Mouse (Mus musculus) lung, embryonic 15.5 days (tissue): ENCODE results near the gene Nfe2l3. TPM values are rescaled to one million over a fixed set of nuclear protein-coding genes. Genes with fewer than 3 reads are reported as not detected.
A peak's percentile ranks its signal among the peaks of the same experiment; 100 is the strongest.

Experiments
- ATAC-seq: fragments of 200-750 bp; cut with Nextera tagmentation; 2 replicates; pipeline ENCODE4 v1.8.0; 2017; ENCODE audit warnings: moderate number of reproducible peaks, borderline replicate concordance; ENCODE audit not compliant: low FRiP score, low TSS enrichment; ENCODE audit errors: extremely low read depth
- H3K27ac ChIP-seq: fragments of 300-500 bp; sonication (generic); 2 replicates; pipeline ENCODE4 v1.5.1; 2015; ENCODE audit warnings: moderate library complexity, mild to moderate bottlenecking, inconsistent platforms
- H3K27me3 ChIP-seq: fragments of 300-500 bp; sonication (generic); 2 replicates; pipeline ENCODE4 v1.6.1; 2015; ENCODE audit warnings: inconsistent platforms
- H3K36me3 ChIP-seq: fragments of 300-500 bp; sonication (generic); 2 replicates; pipeline ENCODE4 v1.6.1; 2015; ENCODE audit warnings: inconsistent platforms
- H3K4me1 ChIP-seq: fragments of 300-500 bp; sonication (generic); 2 replicates; pipeline ENCODE4 v1.6.1; 2015; ENCODE audit warnings: inconsistent platforms
- H3K4me2 ChIP-seq: fragments of 300-500 bp; sonication (generic); 2 replicates; pipeline ENCODE4 v1.6.1; 2015; ENCODE audit warnings: inconsistent platforms, mild to moderate bottlenecking, moderate library complexity
- H3K4me3 ChIP-seq: fragments of 300-500 bp; sonication (generic); 2 replicates; pipeline ENCODE4 v1.5.1; 2015; ENCODE audit warnings: mild to moderate bottlenecking, inconsistent platforms
- H3K9ac ChIP-seq: fragments of 300-500 bp; sonication (generic); 2 replicates; pipeline ENCODE4 v1.6.1; 2015; ENCODE audit warnings: inconsistent platforms
- H3K9me3 ChIP-seq: fragments of 300-500 bp; sonication (generic); 2 replicates; pipeline ENCODE4 v1.6.1; 2016; ENCODE audit warnings: inconsistent platforms
- WGBS: fragments of 180-500 bp; shearing (Covaris S2); methylation state at CpG from one replicate; pipeline ENCODE4 v1.1.7; 2015; 5-methylcytosine and 5-hydroxymethylcytosine counted together
- polyA plus RNA-seq: library from polyadenylated mRNA; unstranded; fragments of >200 nt; fragmentation: Nextera tagmentation; extraction: Ambion mirVana; gene quantifications from 2 replicates; pipeline ENCODE4 v1.2.1, GENCODE M21; 2015

Gene Nfe2l3
- polyA plus RNA-seq, 1 experiment from 2014 or later, result 3.4 TPM

DNA sequence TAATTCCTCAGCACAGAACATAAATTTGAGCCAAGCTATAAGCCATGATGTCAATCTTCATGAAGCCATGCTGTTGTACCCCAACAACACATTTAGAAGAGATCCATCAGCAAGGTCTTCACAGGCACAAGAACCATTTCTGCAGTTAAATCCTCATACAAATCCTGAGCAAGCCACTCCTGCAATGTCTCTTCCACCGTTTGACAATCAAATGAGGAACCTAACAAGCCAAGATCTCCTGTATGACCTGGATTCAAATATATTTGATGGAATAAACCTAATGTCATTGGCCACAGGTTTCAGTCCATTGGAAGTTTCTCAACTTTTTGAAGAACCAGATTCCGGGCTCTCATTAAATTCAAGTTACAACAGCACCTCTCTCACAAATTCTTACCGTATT lies 24.8 kb downstream of the Nfe2l3 start:
- Histone ChIP-seq H3K4me2 (no peak overlapping the region), H3K4me1 (no peaks in the 10 kb centered on the region), H3K36me3 (peaks cover 38% of the 10 kb centered on the region), H3K4me3 (no peak overlapping the region), H3K27ac (no peak overlapping the region), H3K9ac (no peak overlapping the region), H3K9me3 (no peaks in the 10 kb centered on the region), H3K27me3 (no peaks in the 10 kb centered on the region)
- no peak for ATAC-seq
- WGBS, result 65% methylated on average over 3 of the region's 3 CpGs

DNA sequence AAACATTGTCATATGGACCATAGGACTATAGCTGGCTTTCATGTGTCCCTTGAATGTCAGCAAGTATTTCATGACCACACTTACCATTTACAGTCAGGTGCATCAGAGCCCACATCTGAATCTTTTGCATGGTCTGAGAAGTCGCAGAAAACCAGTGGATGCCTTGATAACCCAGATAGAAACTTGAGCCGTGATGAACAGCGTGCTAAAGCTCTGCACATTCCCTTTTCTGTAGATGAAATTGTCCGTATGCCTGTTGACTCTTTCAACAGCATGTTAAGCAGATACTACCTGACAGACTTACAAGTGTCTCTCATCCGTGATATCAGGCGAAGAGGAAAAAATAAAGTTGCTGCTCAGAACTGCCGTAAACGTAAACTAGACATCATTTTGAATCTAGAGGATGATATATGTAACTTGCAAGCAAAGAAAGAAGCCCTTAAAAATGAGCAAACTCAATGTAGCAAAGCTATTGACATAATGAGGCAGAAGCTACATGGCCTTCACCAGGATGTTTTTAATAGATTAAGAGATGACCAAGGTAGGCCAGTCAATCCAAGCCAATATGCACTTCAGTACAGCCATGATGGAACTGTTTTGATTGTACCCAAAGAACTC lies 25.4 kb downstream of the Nfe2l3 start:
- no peaks in the 10 kb centered on the region for H3K9me3 ChIP-seq
- H3K4me2 ChIP-seq, result no peak overlapping the region
- no peaks in the 10 kb centered on the region for H3K27me3 ChIP-seq
- no peak for ATAC-seq
- 66% methylated on average over 8 of the region's 8 CpGs for WGBS
- no peak overlapping the region for H3K4me3 ChIP-seq
- no peak overlapping the region for H3K9ac ChIP-seq
- H3K4me1 ChIP-seq, result no peaks in the 10 kb centered on the region
- H3K36me3 ChIP-seq, result peaks cover 40% of the 10 kb centered on the region
- no peak overlapping the region for H3K27ac ChIP-seq

DNA sequence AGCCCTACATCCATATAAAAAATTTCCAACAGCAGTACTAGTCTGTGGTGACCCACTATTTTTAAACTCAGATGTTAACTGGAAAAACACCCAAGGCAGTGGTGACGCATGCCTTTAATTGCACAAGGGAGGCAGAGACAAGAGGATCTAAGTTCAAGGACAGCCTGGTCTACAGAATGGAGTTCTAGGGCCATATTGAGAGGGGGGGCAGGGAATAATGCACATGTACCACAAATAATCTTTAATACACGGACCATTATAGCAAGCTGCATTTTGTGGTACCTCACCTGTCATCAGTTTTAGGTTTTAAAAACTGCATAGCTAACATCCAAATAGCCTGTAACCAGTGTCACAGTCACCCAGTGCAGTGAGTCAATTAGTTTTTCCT lies 26.4 kb downstream of the Nfe2l3 start:
- peak; percentile 19; the same call in 1 of the 2 replicates for ATAC-seq
- Histone ChIP-seq H3K4me2 (no peak overlapping the region), H3K27ac (no peak overlapping the region), H3K9ac (no peak overlapping the region), H3K4me3 (no peak overlapping the region), H3K4me1 (no peaks in the 10 kb centered on the region), H3K27me3 (no peaks in the 10 kb centered on the region), H3K9me3 (no peaks in the 10 kb centered on the region), H3K36me3 (peaks cover 51% of the 10 kb centered on the region)
- 43% methylated on average over 2 of the region's 2 CpGs for WGBS

DNA sequence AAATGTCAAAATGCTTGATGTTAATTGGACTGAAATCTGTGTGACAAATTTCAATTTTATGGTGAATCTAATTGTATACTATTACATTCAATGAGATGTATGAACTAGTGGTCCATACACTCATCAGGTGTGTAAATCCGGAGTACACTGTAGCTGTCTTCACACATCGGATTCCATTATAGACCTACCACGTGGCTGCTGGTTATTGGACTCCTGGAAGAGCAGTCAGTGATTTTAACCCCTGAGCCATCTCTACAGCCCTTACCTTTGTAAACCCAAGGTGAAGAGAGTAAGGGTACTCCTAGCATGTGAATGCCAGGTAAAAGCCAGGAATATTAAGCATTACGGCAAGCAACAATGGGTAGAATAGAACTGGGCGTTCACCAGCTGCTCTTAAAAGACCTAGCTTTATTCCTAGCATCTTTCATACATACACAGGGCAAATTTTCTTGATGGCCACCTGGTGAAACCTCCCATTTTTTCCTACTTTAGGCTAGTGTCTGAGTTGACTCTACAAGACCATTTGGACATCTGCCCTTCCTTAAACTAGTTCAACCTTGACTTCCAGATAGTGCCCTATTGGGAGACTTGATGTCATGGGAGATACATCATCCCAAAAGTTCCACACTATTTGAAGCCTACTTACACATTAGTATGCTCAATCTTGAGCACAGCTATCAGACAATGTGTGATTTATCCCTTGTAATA lies 27.0 kb downstream of the Nfe2l3 start:
- Histone ChIP-seq H3K9me3 (no peaks in the 10 kb centered on the region), H3K4me1 (no peaks in the 10 kb centered on the region), H3K4me2 (no peak overlapping the region), H3K9ac (no peak overlapping the region), H3K36me3 (peaks cover 55% of the 10 kb centered on the region), H3K27me3 (no peaks in the 10 kb centered on the region), H3K27ac (no peak overlapping the region), H3K4me3 (no peak overlapping the region)
- ATAC-seq, result no peak
- WGBS, result 45% methylated on average over 5 of the region's 5 CpGs

DNA sequence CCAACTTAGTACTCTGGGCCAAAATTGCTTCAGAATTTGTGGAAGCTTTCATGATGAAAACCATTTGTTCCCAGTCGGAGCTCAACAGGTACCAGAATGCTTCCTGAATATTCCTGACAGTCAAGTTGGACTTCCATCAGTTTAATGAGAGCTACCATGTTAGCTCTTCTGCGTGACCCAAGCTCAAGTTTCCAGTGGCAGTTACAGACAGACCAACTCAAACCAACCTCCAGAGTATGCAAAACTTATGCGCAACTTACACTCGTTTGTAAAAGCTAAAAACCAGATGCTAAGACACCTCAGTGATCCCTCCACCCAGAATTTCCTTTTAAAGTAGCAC lies 27.5 kb downstream of the Nfe2l3 start:
- Histone ChIP-seq H3K36me3 (peaks cover 58% of the 10 kb centered on the region), H3K27ac (no peak overlapping the region), H3K9ac (no peak overlapping the region), H3K4me1 (no peaks in the 10 kb centered on the region), H3K27me3 (no peaks in the 10 kb centered on the region), H3K9me3 (no peaks in the 10 kb centered on the region), H3K4me2 (no peak overlapping the region), H3K4me3 (no peak overlapping the region)
- WGBS, result 70% methylated on average over 4 of the region's 4 CpGs
- ATAC-seq, result no peak

DNA sequence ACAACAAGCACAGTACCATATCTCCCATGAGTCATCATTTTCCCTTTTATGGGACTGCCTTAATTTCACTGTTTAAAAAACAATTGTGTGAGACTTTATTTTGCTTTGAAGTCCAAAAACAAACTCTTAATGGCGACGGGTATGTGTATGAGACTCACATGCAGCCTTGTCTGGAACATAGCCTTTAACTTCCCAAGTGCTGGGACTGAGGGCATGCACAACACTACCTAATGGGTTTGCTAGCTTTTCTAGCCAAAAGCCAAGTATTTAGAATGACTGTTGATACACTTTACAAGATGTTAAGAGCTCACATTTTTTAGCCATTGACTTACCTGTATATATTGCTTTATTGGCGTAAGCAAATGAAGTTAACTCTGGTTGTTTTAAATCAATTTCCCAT lies 27.9 kb downstream of the Nfe2l3 start:
- no peak overlapping the region for H3K27ac ChIP-seq
- H3K4me3 ChIP-seq, result no peak overlapping the region
- H3K27me3 ChIP-seq, result no peaks in the 10 kb centered on the region
- no peaks in the 10 kb centered on the region for H3K9me3 ChIP-seq
- ATAC-seq, result no peak
- H3K4me2 ChIP-seq, result no peak overlapping the region
- H3K36me3 ChIP-seq, result peaks cover 61% of the 10 kb centered on the region
- no peak overlapping the region for H3K9ac ChIP-seq
- peaks cover under 1% of the 10 kb centered on the region; the same call in 1 of the 2 replicates for H3K4me1 ChIP-seq
- 75% methylated on average over 3 of the region's 3 CpGs for WGBS

DNA sequence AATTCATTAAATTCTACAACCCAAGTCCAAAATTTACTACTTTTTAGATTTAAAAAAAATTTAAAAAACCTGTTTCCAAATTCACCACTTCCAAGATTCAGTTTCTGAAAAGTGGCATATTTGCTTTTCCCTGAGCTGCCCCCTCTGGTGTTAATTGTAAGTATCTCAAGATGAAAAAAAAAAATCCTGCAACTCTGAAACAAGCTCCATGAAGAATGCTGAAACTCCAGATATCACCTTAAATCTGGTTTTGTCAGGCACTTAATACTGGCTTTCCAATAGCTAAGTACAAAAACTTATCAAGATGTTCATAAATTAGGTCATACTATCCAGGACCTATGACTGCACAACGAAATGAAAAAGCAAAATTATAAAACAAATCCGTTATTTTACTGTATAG lies 35.2 kb downstream of the Nfe2l3 start:
- H3K4me2 ChIP-seq, result peak overlapping the region; percentile 62
- 0% methylated on average over 2 of the region's 2 CpGs for WGBS

DNA sequence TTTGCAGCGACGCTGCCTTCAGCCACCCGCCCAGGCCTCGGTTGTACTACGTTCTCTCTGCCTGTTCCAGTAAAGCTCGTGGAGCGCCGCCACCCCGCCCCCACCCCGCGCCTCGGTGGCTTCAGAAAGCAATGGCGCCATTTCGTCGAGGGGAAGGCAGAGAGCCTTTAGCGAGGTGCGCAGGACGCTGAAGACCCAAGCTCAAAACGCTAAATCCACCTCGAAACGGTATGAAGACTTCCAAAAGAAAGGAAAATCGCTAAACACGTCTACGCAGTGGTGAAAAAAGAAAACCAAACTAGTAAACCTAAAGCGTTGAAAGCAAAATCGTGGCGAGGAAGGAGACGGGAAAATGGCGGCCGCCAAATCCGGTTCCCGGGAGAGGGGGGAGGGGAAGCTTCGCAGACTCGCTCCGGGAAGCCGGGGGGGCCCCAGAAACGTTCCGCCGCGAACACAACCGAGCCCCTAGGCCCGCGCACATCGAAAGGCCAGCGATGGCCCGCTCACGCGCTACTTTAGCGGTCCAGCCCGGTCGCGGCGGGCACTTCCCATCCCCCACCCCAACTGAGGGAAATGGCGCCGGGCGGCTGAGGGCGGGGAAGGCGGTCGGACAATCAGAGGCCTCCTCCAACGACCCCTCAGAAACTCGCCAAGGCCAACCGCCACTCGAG lies 36.6 kb downstream of the Nfe2l3 start:
- H3K4me2 ChIP-seq, result peak overlapping the region; percentile 38
- peaks cover 38% of the 10 kb centered on the region for H3K36me3 ChIP-seq
- peak overlapping the region; percentile 76 for H3K4me3 ChIP-seq
- H3K9ac ChIP-seq, result peak overlapping the region; percentile 97
- H3K27me3 ChIP-seq, result no peaks in the 10 kb centered on the region
- peaks cover 34% of the 10 kb centered on the region for H3K4me1 ChIP-seq
- H3K27ac ChIP-seq, result peak overlapping the region; percentile 99
- under 1% methylated on average over 63 of the region's 63 CpGs for WGBS
- ATAC-seq, result peak; percentile 36; the same call in 1 of the 2 replicates
- H3K9me3 ChIP-seq, result no peaks in the 10 kb centered on the region

More for the DNA sequence above, 35.2 kb downstream of the Nfe2l3 start:
- Histone ChIP-seq H3K27me3 (no peaks in the 10 kb centered on the region), H3K4me1 (peaks cover 26% of the 10 kb centered on the region), H3K9me3 (no peaks in the 10 kb centered on the region), H3K4me3 (peak overlapping the region; percentile 76), H3K27ac (no peak overlapping the region), H3K36me3 (peaks cover 39% of the 10 kb centered on the region), H3K9ac (peak overlapping the region; percentile 37)
- ATAC-seq, result no peak

DNA sequence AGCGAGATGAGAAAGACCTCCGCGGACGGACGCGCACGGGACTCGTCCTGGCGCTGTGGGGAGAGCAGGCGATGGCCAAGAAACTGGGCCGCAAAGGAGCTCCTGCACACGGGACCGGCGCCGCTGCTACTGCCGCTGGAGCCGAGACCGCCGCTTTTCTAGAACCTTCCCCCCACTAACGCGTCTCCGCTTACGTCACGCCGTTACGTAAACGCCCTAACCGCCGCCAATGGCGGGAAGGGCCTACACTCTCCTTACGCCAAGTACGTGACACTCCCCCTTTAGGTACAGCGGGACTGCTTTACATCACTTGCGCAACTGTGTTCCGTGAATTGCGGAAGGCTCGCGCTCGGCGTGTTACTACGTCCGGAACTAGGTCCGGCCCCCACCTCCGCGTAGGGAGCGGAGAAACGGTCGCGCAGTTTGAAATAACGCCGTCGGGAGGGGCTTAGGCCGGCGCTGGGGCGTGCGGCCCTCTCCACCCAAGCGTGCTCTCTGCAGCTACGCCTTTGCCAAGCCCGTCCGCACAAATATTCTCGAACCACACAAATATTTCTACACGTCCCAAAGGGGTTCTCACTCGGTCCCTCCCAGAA lies 37.3 kb downstream of the Nfe2l3 start, which contains the start of gene Hnrnpa2b1:
Hnrnpa2b1 (minus strand) TSS at position 180 of the 596 bp plus-strand sequence.
- Histone ChIP-seq H3K27me3 (no peaks in the 10 kb centered on the region), H3K9me3 (no peaks in the 10 kb centered on the region), H3K4me2 (peak within 1 kb of the TSS; percentile 47), H3K4me3 (peak within 1 kb of the TSS; percentile 76), H3K9ac (peak within 1 kb of the TSS; percentile 100), H3K4me1 (peaks cover 34% of the 10 kb centered on the region), H3K36me3 (peaks cover 40% of the 10 kb centered on the region), H3K27ac (peak within 1 kb of the TSS; percentile 99)
- ATAC-seq, result peak; percentile 91
- under 1% methylated on average over 63 of the region's 63 CpGs for WGBS

DNA sequence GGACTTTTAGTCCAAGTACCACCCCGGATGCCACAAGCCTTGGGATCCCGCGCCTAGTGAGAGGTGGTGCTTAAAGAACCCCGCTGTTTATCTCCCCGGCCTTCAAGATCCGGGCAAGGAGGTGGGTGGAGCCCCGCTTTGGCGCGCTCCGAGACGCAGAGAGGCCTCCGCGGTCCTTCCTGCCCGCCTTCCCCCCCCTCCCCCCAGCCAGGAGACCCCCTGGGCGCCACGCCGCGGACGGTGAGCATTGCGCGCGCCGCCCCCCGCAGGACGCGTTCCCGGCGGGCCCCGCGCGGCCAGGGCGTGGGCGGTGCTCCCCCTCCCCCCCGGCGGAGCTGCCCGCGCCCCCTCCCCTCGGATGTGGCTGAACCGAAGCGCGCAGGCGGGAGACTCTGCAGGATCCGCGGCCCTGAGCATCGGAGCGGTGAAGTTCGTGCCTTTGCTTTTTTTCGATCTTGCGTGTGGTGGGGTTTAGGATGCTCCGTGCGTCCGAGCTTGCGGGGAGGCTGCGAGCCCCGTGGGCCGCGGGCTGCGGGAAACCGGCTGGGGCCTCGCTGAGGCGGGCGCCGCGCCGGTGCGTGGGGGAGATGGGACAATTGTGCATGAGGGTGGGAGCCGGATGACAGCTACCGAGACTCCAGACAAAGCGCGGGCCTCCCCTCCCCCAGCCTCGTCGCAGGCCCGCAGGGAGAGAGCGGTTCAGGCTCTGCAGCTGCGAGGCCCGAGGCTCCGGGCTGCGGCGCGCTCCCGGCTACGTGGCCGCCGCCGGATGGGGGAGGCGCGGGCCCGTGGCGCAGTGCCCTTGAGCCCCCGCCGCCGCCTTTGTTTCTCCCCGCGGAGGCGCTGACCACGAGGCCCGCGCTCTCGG lies 38.1 kb downstream of the Nfe2l3 start, which contains the start of gene Cbx3:
Cbx3 (plus strand) TSS at position 50 of the 868 bp plus-strand sequence.
- Histone ChIP-seq H3K4me3 (peak within 1 kb of the TSS; percentile 76), H3K27me3 (no peaks in the 10 kb centered on the region), H3K9me3 (no peaks in the 10 kb centered on the region), H3K9ac (peak within 1 kb of the TSS; percentile 100), H3K4me1 (peaks cover 32% of the 10 kb centered on the region), H3K36me3 (peaks cover 40% of the 10 kb centered on the region), H3K27ac (peak within 1 kb of the TSS; percentile 99), H3K4me2 (peak within 1 kb of the TSS; percentile 65)
- under 1% methylated on average over 96 of the region's 99 CpGs for WGBS
- ATAC-seq, result peak; percentile 88

DNA sequence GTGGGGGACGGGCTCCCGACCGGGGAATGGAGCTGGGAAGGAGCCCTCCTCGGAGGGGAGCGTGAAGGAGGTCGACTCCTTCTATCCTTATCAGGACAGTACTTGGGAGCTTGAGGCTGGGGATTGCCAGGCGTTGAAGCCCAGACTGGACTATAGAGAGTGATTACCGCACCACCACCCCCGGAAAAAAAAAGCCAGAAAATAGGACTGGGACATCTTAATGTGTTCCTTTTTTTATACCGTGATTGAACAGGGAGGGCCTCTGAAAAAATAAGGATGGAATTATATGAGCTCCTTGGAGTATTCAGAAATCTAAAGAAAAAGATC lies 38.7 kb downstream of the Nfe2l3 start:
- Histone ChIP-seq H3K9me3 (no peaks in the 10 kb centered on the region), H3K9ac (peak overlapping the region; percentile 100), H3K27me3 (no peaks in the 10 kb centered on the region), H3K36me3 (peaks cover 39% of the 10 kb centered on the region), H3K4me3 (peak overlapping the region; percentile 76), H3K4me1 (peaks cover 26% of the 10 kb centered on the region), H3K27ac (peak overlapping the region; percentile 99), H3K4me2 (peak overlapping the region; percentile 65)
- under 1% methylated on average over 10 of the region's 10 CpGs for WGBS
- ATAC-seq, result no peak
